12 mouse cellular contexts compared by ENCODE assay signal in genomic region chr2:173657736-173658135, GRCm38 (mm10). TPM values are rescaled to one million over a fixed set of nuclear protein-coding genes. Genes with fewer than 3 reads are reported as not detected.
DNase-seq lines count a peak whose midpoint lies in the region; ATAC-seq and TF ChIP-seq lines count a peak whose summit lies in the region.
"Had no signal": no experiment of that assay in that cellular context is flagged by ENCODE, and none has a peak within 500 bp of the region (broad histone marks: within the 10 kb centered on the region; RNA-seq: fewer than 3 reads in every experiment).

No protein-coding gene starts in this region.

- peaks cover 38% of the 10 kb centered on the region for H3K4me1 ChIP-seq in hindbrain, embryonic 13.5 days (replicated peaks)
- peaks cover 14% of the 10 kb centered on the region for H3K4me1 ChIP-seq in hindbrain, embryonic 16.5 days (ENCODE audit: control insufficient read depth, insufficient read depth, low read depth, low read length)
- H3K4me1 ChIP-seq in MEL (ENCODE audit: control insufficient read depth in 1 of 2, insufficient read depth in 2 of 2, low read length in 2 of 2), result peaks cover 24 to 39% of the 10 kb centered on the region in 2 experiments
- peaks cover 64% of the 10 kb centered on the region for H3K4me1 ChIP-seq in liver, embryonic 12.5 days

- H3K27ac ChIP-seq in hindbrain, embryonic 13.5 days, result no peak overlapping the region
- no peak overlapping the region for H3K27ac ChIP-seq in hindbrain, embryonic 16.5 days (ENCODE audit: low read depth, low read length)
- peak overlapping the region; percentile 81 for H3K27ac ChIP-seq in MEL (ENCODE audit: control insufficient read depth, low read depth, low read length)
- H3K27ac ChIP-seq in liver, embryonic 12.5 days, result peak overlapping the region; percentile 87
- H3K27ac ChIP-seq: hindbrain, embryonic 12.5 days; midbrain, embryonic 12.5 days had no signal

- 0 out of 2 replicates have a peak overlapping the region, but pooled peaks have one; percentile 65 for H3K4me2 ChIP-seq in hindbrain, embryonic 13.5 days
- H3K4me2 ChIP-seq in hindbrain, embryonic 16.5 days (ENCODE audit: low read length), result no peak overlapping the region
- peak overlapping the region; percentile 93 for H3K4me2 ChIP-seq in liver, embryonic 12.5 days

- no peak for TF ChIP-seq POLR2A in MEL (IDR thresholded peaks at IDR 0.05; ENCODE audit: control insufficient read depth in 1 of 2, insufficient read depth in 1 of 2, low read depth in 1 of 2, low read length in 2 of 2, poor library complexity in 1 of 2)

- peaks cover 17% of the 10 kb centered on the region for H3K79me2 ChIP-seq in MEL (ENCODE audit: control insufficient read depth, insufficient read depth, low read length, poor library complexity)

- no peak overlapping the region for H3K4me3 ChIP-seq in hindbrain, embryonic 13.5 days
- no peak overlapping the region for H3K4me3 ChIP-seq in hindbrain, embryonic 16.5 days (ENCODE audit: low read length)
- H3K4me3 ChIP-seq in MEL (ENCODE audit: control insufficient read depth in 1 of 2, insufficient read depth in 1 of 2, low read depth in 2 of 2, low read length in 2 of 2), result peak overlapping the region; percentile 68 to 96
- H3K4me3 ChIP-seq in liver, embryonic 12.5 days, result peak overlapping the region; percentile 97
- H3K4me3 ChIP-seq: hindbrain, embryonic 12.5 days; midbrain, embryonic 12.5 days had no signal

- DNase-seq in MEL (ENCODE audit: low read depth, low spot score), result peak; percentile 84
- peak; percentile 64 for DNase-seq in MEL-GATA-1-ER (ENCODE audit: extremely low read depth, low read depth)
- DNase-seq in adrenal gland, adult 18-20 months (ENCODE audit: low spot score in 2 of 2), result no peak
- no peak for DNase-seq in spleen, adult 12 weeks (ENCODE audit: low spot score)
- DNase-seq: cerebellum, adult 2 months; kidney, adult 2 months had no signal

- no peak for ATAC-seq in hindbrain, embryonic 13.5 days (ENCODE audit: low FRiP score)
- no peak for ATAC-seq in hindbrain, embryonic 16.5 days
- ATAC-seq in liver, embryonic 12.5 days, result peak; percentile 55
- ATAC-seq: lung, postnatal 0 days had no signal

- TF ChIP-seq RAD21 in MEL (IDR thresholded peaks at IDR 0.05; ENCODE audit: low read depth, low read length), result no peak

- WGBS in hindbrain, embryonic 13.5 days, result 92% methylated on average over 6 of the region's 6 CpGs
- WGBS in hindbrain, embryonic 16.5 days, result 90% methylated on average over 6 of the region's 6 CpGs
- 57% methylated on average over 6 of the region's 6 CpGs for WGBS in liver, embryonic 12.5 days (ENCODE audit: insufficient replicate concordance)

- no peak overlapping the region for H3K9ac ChIP-seq in hindbrain, embryonic 13.5 days
- no peak overlapping the region for H3K9ac ChIP-seq in hindbrain, embryonic 16.5 days (ENCODE audit: low read depth, low read length)
- H3K9ac ChIP-seq in MEL (ENCODE audit: control insufficient read depth, low read depth, low read length, poor library complexity, severe bottlenecking), result peak overlapping the region; percentile 74
- peak overlapping the region; percentile 73 for H3K9ac ChIP-seq in liver, embryonic 12.5 days
- H3K9ac ChIP-seq: hindbrain, embryonic 12.5 days; midbrain, embryonic 12.5 days had no signal

- H3K9me3 ChIP-seq in hindbrain, embryonic 13.5 days, result no peaks in the 10 kb centered on the region
- H3K9me3 ChIP-seq in hindbrain, embryonic 16.5 days (ENCODE audit: control insufficient read depth, low read length), result no peaks in the 10 kb centered on the region
- H3K9me3 ChIP-seq in MEL (replicated peaks; ENCODE audit: insufficient read depth, low read length), result no peaks in the 10 kb centered on the region
- no peaks in the 10 kb centered on the region for H3K9me3 ChIP-seq in liver, embryonic 12.5 days (replicated peaks)
- H3K9me3 ChIP-seq: hindbrain, embryonic 12.5 days; midbrain, embryonic 12.5 days had no signal

- TF ChIP-seq EP300 in MEL (IDR thresholded peaks at IDR 0.05; ENCODE audit: low read depth in 1 of 2, low read length in 2 of 2), result peak; percentile 35 to 62; a peak in 3 of 4 replicates

- no peaks in the 10 kb centered on the region for H3K27me3 ChIP-seq in hindbrain, embryonic 13.5 days
- no peaks in the 10 kb centered on the region for H3K27me3 ChIP-seq in hindbrain, embryonic 16.5 days (replicated peaks; ENCODE audit: control insufficient read depth, insufficient read depth, low read length)
- no peaks in the 10 kb centered on the region for H3K27me3 ChIP-seq in MEL (ENCODE audit: control insufficient read depth in 1 of 2, insufficient read depth in 2 of 2, low read length in 2 of 2)
- H3K27me3 ChIP-seq in liver, embryonic 12.5 days (replicated peaks), result no peaks in the 10 kb centered on the region
- H3K27me3 ChIP-seq: hindbrain, embryonic 12.5 days; midbrain, embryonic 12.5 days had no signal

- H3K36me3 ChIP-seq in hindbrain, embryonic 13.5 days, result peaks cover 8% of the 10 kb centered on the region
- H3K36me3 ChIP-seq in hindbrain, embryonic 16.5 days (ENCODE audit: control insufficient read depth, insufficient read depth, low read length), result no peaks in the 10 kb centered on the region
- H3K36me3 ChIP-seq in MEL (ENCODE audit: control insufficient read depth in 1 of 2, insufficient read depth in 2 of 2, low read length in 2 of 2), result peaks cover 0 to 39% of the 10 kb centered on the region in 2 experiments; a peak in 2 of 4 replicates
- H3K36me3 ChIP-seq in liver, embryonic 12.5 days, result peaks cover 19% of the 10 kb centered on the region

- no peak for TF ChIP-seq CTCF in MEL (IDR thresholded peaks at IDR 0.05 in 2 of 3, conservative IDR thresholded peaks at IDR 0.05 in 1 of 3; ENCODE audit: control insufficient read depth in 1 of 3, insufficient read depth in 1 of 3, low read depth in 2 of 3, low read length in 3 of 3, poor library complexity in 1 of 3, severe bottlenecking in 1 of 3)

TF ChIP-seq in MEL, 35 proteins besides CTCF, POLR2A, EP300 and RAD21:
- TF ChIP-seq ETS1 (IDR thresholded peaks at IDR 0.05; ENCODE audit: low read depth, low read length) (0 out of 2 replicates have a peak, but pooled peaks have one; percentile 13), POLR2AphosphoS2 (IDR thresholded peaks at IDR 0.05; ENCODE audit: low read length) (no peak), HCFC1 (IDR thresholded peaks at IDR 0.05; ENCODE audit: low read depth, low read length) (peak; percentile 29; the same call in 1 of the 2 replicates), UBTF (IDR thresholded peaks at IDR 0.05; ENCODE audit: borderline replicate concordance, insufficient read depth, low read depth, low read length) (no peak), GATA1 (IDR thresholded peaks at IDR 0.05; ENCODE audit: low read depth, low read length) (peak; percentile 83), TAL1 (IDR thresholded peaks at IDR 0.05; ENCODE audit: low read length) (peak; percentile 17; the same call in 1 of the 2 replicates), RCOR1 (IDR thresholded peaks at IDR 0.05; ENCODE audit: low read depth, low read length) (no peak), ELF1 (IDR thresholded peaks at IDR 0.05; ENCODE audit: low read depth, low read length) (no peak), KAT2A (conservative IDR thresholded peaks at IDR 0.05; ENCODE audit: low read depth, low read length) (no peak), SIN3A (IDR thresholded peaks at IDR 0.05; ENCODE audit: low read length) (peak; percentile 34; the same call in 1 of the 2 replicates), TBP (IDR thresholded peaks at IDR 0.05; ENCODE audit: low read depth, low read length) (0 out of 2 replicates have a peak, but pooled peaks have one; percentile 56), TCF12 (IDR thresholded peaks at IDR 0.05; ENCODE audit: low read depth, low read length) (peak; percentile 53)
TF ChIP-seq in MEL: peak in this region for 7.

RNA-seq across cellular contexts. Expression of gene Rab22a, which starts 1.8 kb away (rescaled TPM):
- polyA plus RNA-seq in hindbrain, embryonic 13.5 days (2015; fragmentation: Nextera tagmentation; extraction: Ambion mirVana), result 34.7 and 36.8 TPM in 2 replicates
- 32.5 and 35.0 TPM in 2 replicates for polyA plus RNA-seq in hindbrain, embryonic 16.5 days (2015; fragmentation: Nextera tagmentation; extraction: Ambion mirVana)
- total RNA-seq in MEL (2012; rRNA removed), result 8.9 and 9.8 TPM in 2 replicates
- polyA plus RNA-seq in MEL (2012; ENCODE audit: insufficient read depth in 1 of 2, insufficient read length in 2 of 2, low read depth in 1 of 2, low replicate concordance in 2 of 2, missing spikeins in 1 of 2), result 10 to 100 TPM in 1 of 2 experiments, not detected in 1; 15.8 TPM
- 21.5 and 25.6 TPM in 2 replicates for polyA plus RNA-seq in liver, embryonic 12.5 days (2016; fragmentation: Nextera tagmentation; extraction: Ambion mirVana)
- total RNA-seq in adrenal gland, adult 18-20 months (2021), result 10 to 100 TPM; 28.0 to 38.0 TPM

Comparison
In these comparisons a context has a peak if more than half of its experiments do, and no peak if none do; other contexts are left out.
1. H3K27ac ChIP-seq: peak in MEL (single experiment) and liver, embryonic 12.5 days (single experiment); none in hindbrain, embryonic 13.5 days (single experiment) and hindbrain, embryonic 16.5 days (single experiment).
2. H3K4me3 ChIP-seq: peak in MEL (2 of 2) and liver, embryonic 12.5 days (single experiment); none in hindbrain, embryonic 13.5 days (single experiment) and hindbrain, embryonic 16.5 days (single experiment).
3. H3K9ac ChIP-seq: peak in MEL (single experiment) and liver, embryonic 12.5 days (single experiment); none in hindbrain, embryonic 13.5 days (single experiment) and hindbrain, embryonic 16.5 days (single experiment).
4. DNase-seq: peak in MEL (single experiment) and MEL-GATA-1-ER (single experiment); none in adrenal gland, adult 18-20 months (0 of 2) and spleen, adult 12 weeks (single experiment).